Mouse (Mus musculus) liver, embryonic 11.5 days (tissue): ENCODE data around the gene Mcrip2. TPM values are rescaled to one million over a fixed set of nuclear protein-coding genes. Genes with fewer than 3 reads are reported as not detected.
A peak's percentile ranks its signal among the peaks of the same experiment; 100 is the strongest.

Experiments
- ATAC-seq: fragments of 200-750 bp; cut with Nextera tagmentation; replicated peaks from 2 replicates; pipeline ENCODE4 v1.8.0; 2017; ENCODE audit warnings: moderate number of reproducible peaks, mild to moderate bottlenecking, moderate TSS enrichment, moderate library complexity; ENCODE audit not compliant: low FRiP score
- DNase-seq: peaks from one replicate; pipeline ENCODE4 v3.0.0-alpha.2; 2017; ENCODE audit warnings: low spot score
- H3K27ac ChIP-seq: fragments of 300-500 bp; sonication (generic); 2 replicates; pipeline ENCODE4 v1.5.1; 2014; ENCODE audit warnings: mild to moderate bottlenecking, low read depth, low read length, control low read depth
- H3K27me3 ChIP-seq: fragments of 300-500 bp; sonication (generic); replicated peaks from 2 replicates; pipeline ENCODE4 v1.6.1; 2014; ENCODE audit warnings: low read length, mixed read lengths; ENCODE audit not compliant: control insufficient read depth, insufficient read depth
- H3K36me3 ChIP-seq: fragments of 300-500 bp; sonication (generic); 2 replicates; pipeline ENCODE4 v1.6.1; 2014; ENCODE audit warnings: mild to moderate bottlenecking, low read length, moderate library complexity, mixed read lengths; ENCODE audit not compliant: control insufficient read depth, insufficient read depth
- H3K4me1 ChIP-seq: fragments of 300-500 bp; sonication (generic); replicated peaks from 2 replicates; pipeline ENCODE4 v1.6.1; 2014; ENCODE audit warnings: low read length, mixed read lengths; ENCODE audit not compliant: control insufficient read depth, insufficient read depth
- H3K4me2 ChIP-seq: fragments of 300-500 bp; sonication (generic); 2 replicates; pipeline ENCODE4 v1.6.1; 2014; ENCODE audit warnings: mild to moderate bottlenecking, control low read depth, moderate library complexity
- H3K4me3 ChIP-seq: fragments of 300-500 bp; sonication (generic); 2 replicates; pipeline ENCODE4 v1.5.1; 2014; ENCODE audit warnings: low read depth, low read length, control low read depth
- H3K9ac ChIP-seq: fragments of 300-500 bp; sonication (generic); 2 replicates; pipeline ENCODE4 v1.6.1; 2014; ENCODE audit warnings: low read depth, low read length, control low read depth
- H3K9me3 ChIP-seq: fragments of 300-500 bp; sonication (generic); 2 replicates; pipeline ENCODE4 v1.6.1; 2016; ENCODE audit warnings: low read length, inconsistent platforms, mixed read lengths; ENCODE audit not compliant: control insufficient read depth
- WGBS: fragments of 180-500 bp; shearing (Covaris S2); extraction: QIAGEN DNeasy Blood & Tissue Kit; methylation state at CpG from one replicate; pipeline ENCODE4 v1.1.7; 2014; 5-methylcytosine and 5-hydroxymethylcytosine counted together
- polyA plus RNA-seq: library from polyadenylated mRNA; unstranded; fragments of >200 nt; fragmentation: Nextera tagmentation; extraction: Ambion mirVana; gene quantifications from 2 replicates; pipeline ENCODE4 v1.2.1, GENCODE M21; 2014

Gene Mcrip2
- polyA plus RNA-seq, 1 experiment from 2014 or later = 110 TPM

- Histone ChIP-seq H3K4me2 (no peak overlapping the region), H3K9ac (no peak overlapping the region), H3K9me3 (no peaks in the 10 kb centered on the region), H3K36me3 (peaks cover 9% of the 10 kb centered on the region), H3K27ac (no peak overlapping the region), H3K4me3 (no peak overlapping the region), H3K4me1 (peaks cover 50% of the 10 kb centered on the region), H3K27me3 (no peaks in the 10 kb centered on the region)
- WGBS = 90% methylated on average over 19 of the region's 19 CpGs
- ATAC-seq (no peak), DNase-seq (no peak)
Measured at GRCm38 (mm10) chr17:25878611-25879180, 10.1 kb upstream of the Mcrip2 start.

- peaks cover 50% of the 10 kb centered on the region for H3K4me1 ChIP-seq
- no peak overlapping the region for H3K4me3 ChIP-seq
- no peak overlapping the region for H3K27ac ChIP-seq
- DNase-seq (no peak), ATAC-seq (no peak)
- no peak overlapping the region for H3K9ac ChIP-seq
- H3K27me3 ChIP-seq = no peaks in the 10 kb centered on the region
- no peak overlapping the region for H3K4me2 ChIP-seq
- no peaks in the 10 kb centered on the region for H3K9me3 ChIP-seq
- H3K36me3 ChIP-seq = peaks cover 3% of the 10 kb centered on the region; the same call in 1 of the 2 replicates
- WGBS = 95% methylated on average over 32 of the region's 32 CpGs
Measured at GRCm38 (mm10) chr17:25877741-25878610, 9.4 kb upstream of the Mcrip2 start.

- H3K4me2 ChIP-seq = peak overlapping the region; percentile 88; the same call in 1 of the 2 replicates
- peaks cover 45% of the 10 kb centered on the region for H3K4me1 ChIP-seq
- H3K9me3 ChIP-seq = no peaks in the 10 kb centered on the region
- no peak overlapping the region; the same call in 1 of the 2 replicates for H3K4me3 ChIP-seq
- H3K36me3 ChIP-seq = peaks cover 3% of the 10 kb centered on the region; the same call in 1 of the 2 replicates
- DNase-seq (no peak), ATAC-seq (no peak)
- H3K27ac ChIP-seq = no peak overlapping the region
- H3K27me3 ChIP-seq = no peaks in the 10 kb centered on the region
- WGBS = 78% methylated on average over 3 of the region's 3 CpGs
- no peak overlapping the region for H3K9ac ChIP-seq
Measured at GRCm38 (mm10) chr17:25877025-25877424, 8.5 kb upstream of the Mcrip2 start.

- 59% methylated on average over 10 of the region's 10 CpGs for WGBS
- H3K4me3 ChIP-seq = peak overlapping the region; percentile 73
- peak overlapping the region; percentile 75 for H3K9ac ChIP-seq
- peak overlapping the region; percentile 88 for H3K4me2 ChIP-seq
- no peak for ATAC-seq
- DNase-seq = no peak
- peaks cover 39% of the 10 kb centered on the region for H3K4me1 ChIP-seq
- no peaks in the 10 kb centered on the region for H3K27me3 ChIP-seq
- H3K36me3 ChIP-seq = peaks cover 3% of the 10 kb centered on the region; the same call in 1 of the 2 replicates
- peak overlapping the region; percentile 86 for H3K27ac ChIP-seq
- H3K9me3 ChIP-seq = no peaks in the 10 kb centered on the region
Measured at GRCm38 (mm10) chr17:25876347-25876915, 7.9 kb upstream of the Mcrip2 start.

GRCm38 (mm10) chr17:25875171-25876136, 6.9 kb upstream of the Mcrip2 start:
- peak overlapping the region; percentile 86 for H3K27ac ChIP-seq
- H3K9ac ChIP-seq = peak overlapping the region; percentile 75
- no peaks in the 10 kb centered on the region for H3K9me3 ChIP-seq
- peaks cover 31% of the 10 kb centered on the region for H3K4me1 ChIP-seq
- ATAC-seq = peak; percentile 88
- DNase-seq = peak; percentile 89
- peak overlapping the region; percentile 73 for H3K4me3 ChIP-seq
- 1% methylated on average over 59 of the region's 59 CpGs for WGBS
- peaks cover 3% of the 10 kb centered on the region; the same call in 1 of the 2 replicates for H3K36me3 ChIP-seq
- H3K27me3 ChIP-seq = no peaks in the 10 kb centered on the region
- H3K4me2 ChIP-seq = peak overlapping the region; percentile 88

GRCm38 (mm10) chr17:25874721-25875170, 6.2 kb upstream of the Mcrip2 start, which contains the start of gene Mettl26:
Mettl26 (plus strand) TSS chr17:25875074.
- H3K27me3 ChIP-seq = no peaks in the 10 kb centered on the region
- peaks cover 26% of the 10 kb centered on the region for H3K4me1 ChIP-seq
- peaks cover 3% of the 10 kb centered on the region; the same call in 1 of the 2 replicates for H3K36me3 ChIP-seq
- H3K9me3 ChIP-seq = no peaks in the 10 kb centered on the region
- peak within 1 kb of the TSS; percentile 75 for H3K9ac ChIP-seq
- peak; percentile 97 for DNase-seq
- H3K4me2 ChIP-seq = peak within 1 kb of the TSS; percentile 88
- ATAC-seq = peak; percentile 76
- peak within 1 kb of the TSS; percentile 73 for H3K4me3 ChIP-seq
- H3K27ac ChIP-seq = peak within 1 kb of the TSS; percentile 86
- WGBS = under 1% methylated on average over 25 of the region's 25 CpGs

- Histone ChIP-seq H3K4me3 (peak overlapping the region; percentile 73), H3K27ac (peak overlapping the region; percentile 51), H3K27me3 (no peaks in the 10 kb centered on the region), H3K4me2 (peak overlapping the region; percentile 88), H3K4me1 (peaks cover 24% of the 10 kb centered on the region), H3K9me3 (no peaks in the 10 kb centered on the region), H3K9ac (peak overlapping the region; percentile 55), H3K36me3 (peaks cover 3% of the 10 kb centered on the region; the same call in 1 of the 2 replicates)
- DNase-seq (no peak), ATAC-seq (no peak)
- 11% methylated on average over 14 of the region's 14 CpGs for WGBS
Measured at GRCm38 (mm10) chr17:25874148-25874720, 5.7 kb upstream of the Mcrip2 start.
